Mouse (Mus musculus): ENCODE results near the gene Abcc6. TPM values are rescaled to one million over a fixed set of nuclear protein-coding genes. Genes with fewer than 3 reads are reported as not detected.

The Abcc6 gene
- total and polyA plus RNA-seq, 3 experiments = 2.2 to 10.5 (median 6.4) TPM

DNA sequence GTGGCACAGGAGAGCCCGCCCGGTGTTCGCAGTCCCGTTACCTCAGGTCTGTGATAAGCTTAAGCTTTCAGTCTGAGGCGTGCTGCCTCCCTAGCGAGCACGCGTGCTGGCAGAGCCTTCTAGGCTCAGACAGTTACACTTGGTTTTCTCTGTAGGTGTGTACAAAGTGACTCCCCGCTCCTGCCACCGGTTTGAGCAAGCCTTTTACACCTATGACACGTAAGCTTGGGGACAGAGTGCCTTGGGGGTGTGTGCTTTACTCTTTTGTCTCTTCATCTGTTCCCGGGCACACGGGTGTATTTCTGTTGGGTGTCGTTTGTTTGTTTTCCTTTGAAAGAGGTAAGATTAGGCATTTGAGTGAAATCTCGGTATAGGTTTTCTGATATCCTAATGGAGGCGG is 31.5 kb upstream of the Abcc6 start:
- H3K4me2 ChIP-seq (ENCODE audit: insufficient read depth, low read depth, poor library complexity, severe bottlenecking) = no peak overlapping the region
- H3K4me1 ChIP-seq (ENCODE audit: control insufficient read depth in 1 of 2, insufficient read depth in 2 of 2) = no peaks in the 10 kb centered on the region
- no peak overlapping the region for H3K4me3 ChIP-seq (replicated peaks in 1 of 3; ENCODE audit: low read depth in 2 of 3, low read length in 2 of 3, poor library complexity in 1 of 3)
- TF ChIP-seq NELFE (IDR thresholded peaks at IDR 0.05; ENCODE audit: low read depth, low read length) (no peak), MXI1 (IDR thresholded peaks at IDR 0.05; ENCODE audit: low read depth, low read length) (no peak), SIN3A (IDR thresholded peaks at IDR 0.05; ENCODE audit: low read length) (no peak), TBP (conservative IDR thresholded peaks at IDR 0.05; ENCODE audit: low read depth, low read length) (no peak), ZNF384 (IDR thresholded peaks at IDR 0.05; ENCODE audit: low read depth, low read length) (no peak), SMC3 (IDR thresholded peaks at IDR 0.05; ENCODE audit: low read depth, low read length) (no peak), JUND (conservative IDR thresholded peaks at IDR 0.05; ENCODE audit: low read depth, low read length) (no peak), IRF4 (IDR thresholded peaks at IDR 0.05; ENCODE audit: low read depth, low read length) (no peak), ETS1 (conservative IDR thresholded peaks at IDR 0.05; ENCODE audit: low read depth, low read length) (no peak)
- H3K36me3 ChIP-seq (replicated peaks in 1 of 2; ENCODE audit: control insufficient read depth in 1 of 2, insufficient read depth in 1 of 2, low read length in 1 of 2) = peaks cover 75 to 94% of the 10 kb centered on the region in 2 experiments
- H3K79me2 ChIP-seq (replicated peaks; ENCODE audit: control insufficient read depth, extremely low read depth, insufficient read depth, poor library complexity, severe bottlenecking) = no peaks in the 10 kb centered on the region
- no peaks in the 10 kb centered on the region for H3K27me3 ChIP-seq (replicated peaks)
- in situ Hi-C loops (cut with MboI; ENCODE audit: low pct_ligation_motif_present, low pct_unique_long_range_greater_than_20kb, low sequenced_read_pairs) (no loop called here), dilution Hi-C loops (cut with MboI; ENCODE audit: extremely low pct_ligation_motif_present, extremely low pct_unique_long_range_greater_than_20kb, low sequenced_read_pairs) (no loop called here)
- DNase-seq (ENCODE audit: extremely low read depth) = no peak
- H3K9ac ChIP-seq (ENCODE audit: insufficient read depth, low read depth) = no peak overlapping the region
- H3K27ac ChIP-seq (ENCODE audit: insufficient read depth, low read depth) = no peak overlapping the region
- no peaks in the 10 kb centered on the region for H3K9me3 ChIP-seq (replicated peaks; ENCODE audit: low read length)

DNA sequence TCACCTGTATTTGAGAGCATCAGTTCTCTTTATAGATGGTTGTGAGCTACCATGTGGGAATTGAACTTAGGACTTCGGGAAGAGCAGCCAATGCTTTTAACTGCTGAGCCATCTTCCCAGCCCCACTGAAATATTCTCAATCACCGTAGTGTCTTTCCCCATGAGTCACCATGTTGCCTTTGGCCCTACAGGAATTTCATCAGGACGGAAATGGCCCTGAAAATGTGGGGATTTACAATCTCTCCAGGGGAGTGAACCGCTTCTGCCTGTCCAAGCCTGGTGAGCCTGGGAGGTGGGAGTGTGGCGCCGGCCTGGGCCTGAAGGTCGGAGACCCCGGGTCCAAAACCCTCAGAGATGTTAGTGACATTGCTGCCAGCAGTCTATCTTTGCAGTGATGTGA is 30.6 kb upstream of the Abcc6 start:
- Histone ChIP-seq H3K4me1 (ENCODE audit: control insufficient read depth in 1 of 2, insufficient read depth in 2 of 2) (no peaks in the 10 kb centered on the region), H3K9me3 (replicated peaks; ENCODE audit: low read length) (no peaks in the 10 kb centered on the region), H3K79me2 (replicated peaks; ENCODE audit: control insufficient read depth, extremely low read depth, insufficient read depth, poor library complexity, severe bottlenecking) (no peaks in the 10 kb centered on the region), H3K36me3 (replicated peaks in 1 of 2; ENCODE audit: control insufficient read depth in 1 of 2, insufficient read depth in 1 of 2, low read length in 1 of 2) (peaks cover 71 to 93% of the 10 kb centered on the region in 2 experiments), H3K27me3 (replicated peaks) (no peaks in the 10 kb centered on the region), H3K27ac (ENCODE audit: insufficient read depth, low read depth) (no peak overlapping the region), H3K9ac (ENCODE audit: insufficient read depth, low read depth) (no peak overlapping the region), H3K4me2 (ENCODE audit: insufficient read depth, low read depth, poor library complexity, severe bottlenecking) (no peak overlapping the region), H3K4me3 (replicated peaks in 1 of 3; ENCODE audit: low read depth in 2 of 3, low read length in 2 of 3, poor library complexity in 1 of 3) (no peak overlapping the region)
- TF ChIP-seq CTCF (conservative IDR thresholded peaks at IDR 0.05 in 1 of 2, IDR thresholded peaks at IDR 0.05 in 1 of 2; ENCODE audit: low read depth in 2 of 2, low read length in 2 of 2) (no peak), MYC (IDR thresholded peaks at IDR 0.05; ENCODE audit: low read depth, low read length) (no peak), POLR2A (IDR thresholded peaks at IDR 0.05; ENCODE audit: low read depth, low read length) (no peak)
- in situ Hi-C loops (cut with MboI; ENCODE audit: low pct_ligation_motif_present, low pct_unique_long_range_greater_than_20kb, low sequenced_read_pairs) = no loop called here
- dilution Hi-C loops (cut with MboI; ENCODE audit: extremely low pct_ligation_motif_present, extremely low pct_unique_long_range_greater_than_20kb, low sequenced_read_pairs) = no loop called here
- DNase-seq (ENCODE audit: extremely low read depth) = no peak

DNA sequence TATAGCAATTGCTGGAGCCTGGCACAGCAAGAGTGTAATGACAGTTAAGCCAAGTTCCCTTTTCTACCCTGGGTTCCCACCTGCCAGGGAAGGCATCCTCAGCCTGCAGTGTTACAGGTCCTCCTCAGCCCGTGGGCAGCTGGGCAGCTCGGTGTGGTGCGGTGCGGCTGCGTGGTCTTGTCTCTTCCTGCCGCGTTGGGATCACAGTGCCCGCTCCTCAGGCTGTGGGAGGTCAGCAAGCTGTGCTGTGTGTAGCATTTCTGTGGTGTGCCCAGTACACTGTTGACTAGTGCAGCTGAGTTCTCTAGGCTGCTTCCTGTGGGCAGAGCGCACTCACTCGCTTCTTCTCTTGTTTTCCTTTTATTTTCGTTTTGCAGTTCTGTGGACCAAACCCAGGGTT is 28.8 kb upstream of the Abcc6 start:
- DNase-seq (ENCODE audit: extremely low read depth) = no peak
- H3K79me2 ChIP-seq (replicated peaks; ENCODE audit: control insufficient read depth, extremely low read depth, insufficient read depth, poor library complexity, severe bottlenecking) = no peaks in the 10 kb centered on the region
- no peaks in the 10 kb centered on the region for H3K27me3 ChIP-seq (replicated peaks)
- no peak overlapping the region for H3K4me2 ChIP-seq (ENCODE audit: insufficient read depth, low read depth, poor library complexity, severe bottlenecking)
- dilution Hi-C loops (cut with MboI; ENCODE audit: extremely low pct_ligation_motif_present, extremely low pct_unique_long_range_greater_than_20kb, low sequenced_read_pairs) (no loop called here), in situ Hi-C loops (cut with MboI; ENCODE audit: low pct_ligation_motif_present, low pct_unique_long_range_greater_than_20kb, low sequenced_read_pairs) (no loop called here)
- H3K4me1 ChIP-seq (ENCODE audit: control insufficient read depth in 1 of 2, insufficient read depth in 2 of 2) = no peaks in the 10 kb centered on the region
- H3K27ac ChIP-seq (ENCODE audit: insufficient read depth, low read depth) = no peak overlapping the region
- H3K4me3 ChIP-seq (replicated peaks in 1 of 3; ENCODE audit: low read depth in 2 of 3, low read length in 2 of 3, poor library complexity in 1 of 3) = no peak overlapping the region
- TF ChIP-seq ZC3H11A (IDR thresholded peaks at IDR 0.05; ENCODE audit: low read depth, low read length) (no peak), MEF2A (IDR thresholded peaks at IDR 0.05; ENCODE audit: borderline replicate concordance, low read depth, low read length) (no peak), CTCF (conservative IDR thresholded peaks at IDR 0.05 in 1 of 2, IDR thresholded peaks at IDR 0.05 in 1 of 2; ENCODE audit: low read depth in 2 of 2, low read length in 2 of 2) (no peak), USF2 (conservative IDR thresholded peaks at IDR 0.05; ENCODE audit: low read depth, low read length) (no peak), EP300 (IDR thresholded peaks at IDR 0.05; ENCODE audit: low read length) (no peak), ETS1 (conservative IDR thresholded peaks at IDR 0.05; ENCODE audit: low read depth, low read length) (no peak), POLR2A (IDR thresholded peaks at IDR 0.05; ENCODE audit: low read depth, low read length) (no peak), SMC3 (IDR thresholded peaks at IDR 0.05; ENCODE audit: low read depth, low read length) (no peak), RCOR1 (conservative IDR thresholded peaks at IDR 0.05; ENCODE audit: low read depth, low read length) (no peak), MAFK (IDR thresholded peaks at IDR 0.05; ENCODE audit: insufficient replicate concordance, low read length) (no peak), TBP (conservative IDR thresholded peaks at IDR 0.05; ENCODE audit: low read depth, low read length) (no peak), PAX5 (IDR thresholded peaks at IDR 0.05; ENCODE audit: low read length) (no peak), CHD2 (IDR thresholded peaks at IDR 0.05; ENCODE audit: low read length) (no peak), MAZ (IDR thresholded peaks at IDR 0.05; ENCODE audit: low read depth, low read length) (no peak), GABPA (IDR thresholded peaks at IDR 0.05; ENCODE audit: insufficient replicate concordance, low read depth, low read length) (no peak), IRF4 (IDR thresholded peaks at IDR 0.05; ENCODE audit: low read depth, low read length) (no peak), MYC (IDR thresholded peaks at IDR 0.05; ENCODE audit: low read depth, low read length) (no peak), JUND (conservative IDR thresholded peaks at IDR 0.05; ENCODE audit: low read depth, low read length) (no peak), SIN3A (IDR thresholded peaks at IDR 0.05; ENCODE audit: low read length) (no peak)
- no peak overlapping the region for H3K9ac ChIP-seq (ENCODE audit: insufficient read depth, low read depth)
- no peaks in the 10 kb centered on the region for H3K9me3 ChIP-seq (replicated peaks; ENCODE audit: low read length)
- H3K36me3 ChIP-seq (replicated peaks in 1 of 2; ENCODE audit: control insufficient read depth in 1 of 2, insufficient read depth in 1 of 2, low read length in 1 of 2) = peaks cover 70 to 94% of the 10 kb centered on the region in 2 experiments
